Mouse (Mus musculus) cortical plate, adult 2 months (tissue): Measurements from ENCODE around the gene Zfp771.

Experiments used
- CTCF ChIP-seq: fragments of 200-500 bp; IDR thresholded peaks from 2 replicates; pipeline ENCODE4 v1.5.1; 2011; ENCODE audit warnings: mild to moderate bottlenecking, control low read depth, low read length; ENCODE audit not compliant: insufficient read depth; ENCODE audit errors: extremely low read depth
- POLR2A ChIP-seq: fragments of 200-500 bp; IDR thresholded peaks from 2 replicates; pipeline ENCODE4 v1.6.1; 2011; ENCODE audit warnings: mild to moderate bottlenecking, low read length, control low read depth; ENCODE audit not compliant: insufficient read depth; ENCODE audit errors: extremely low read depth

- TF ChIP-seq CTCF (no peak), POLR2A (no peak)
These were observed 18.3 kb downstream of the Zfp771 start for GRCm38 (mm10) chr7:127262218-127262961.
